Mouse (Mus musculus) cerebellum, adult 8-10 months (tissue): Measurements from ENCODE around the gene Ezr.

Source experiments
- DNase-seq: peaks from one replicate; pipeline ENCODE4 v3.0.0; 2022

Ezr gene

GRCm38 (mm10) chr17:6782611-6783005, at the start of gene Ezr:
TSS of gene Ezr (minus strand) at chr17:6782784.
- DNase-seq = peak; percentile 71

DNA sequence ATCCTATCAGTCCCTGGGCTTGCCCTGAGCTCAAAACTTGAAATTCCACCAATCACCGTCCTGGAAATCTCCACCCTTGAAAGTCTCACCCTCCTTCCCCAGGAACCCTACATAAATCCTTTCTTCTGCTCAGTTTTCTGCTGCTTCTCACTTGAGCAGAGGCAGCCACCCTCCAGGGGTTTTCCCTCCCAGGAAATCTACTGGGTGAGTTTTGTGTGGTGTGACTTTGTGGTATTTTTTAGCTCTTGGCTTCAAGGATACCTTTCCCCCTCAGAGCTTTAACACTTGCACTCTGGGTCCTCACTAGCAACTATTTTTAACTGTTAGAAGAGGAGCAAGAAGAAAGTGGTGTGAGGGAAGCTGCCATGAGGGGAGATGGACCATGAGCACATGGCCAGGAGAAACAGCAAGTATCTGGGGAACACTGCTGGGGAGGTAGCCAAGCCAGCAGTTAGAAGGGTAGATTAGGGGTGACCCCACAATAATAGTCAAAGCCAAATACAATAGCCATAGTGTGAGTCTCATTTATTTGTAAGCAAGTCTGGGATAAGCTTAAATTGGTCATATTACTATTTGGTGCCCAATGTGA, 47.5 kb upstream of the Ezr start:
- DNase-seq = no peak

DNA sequence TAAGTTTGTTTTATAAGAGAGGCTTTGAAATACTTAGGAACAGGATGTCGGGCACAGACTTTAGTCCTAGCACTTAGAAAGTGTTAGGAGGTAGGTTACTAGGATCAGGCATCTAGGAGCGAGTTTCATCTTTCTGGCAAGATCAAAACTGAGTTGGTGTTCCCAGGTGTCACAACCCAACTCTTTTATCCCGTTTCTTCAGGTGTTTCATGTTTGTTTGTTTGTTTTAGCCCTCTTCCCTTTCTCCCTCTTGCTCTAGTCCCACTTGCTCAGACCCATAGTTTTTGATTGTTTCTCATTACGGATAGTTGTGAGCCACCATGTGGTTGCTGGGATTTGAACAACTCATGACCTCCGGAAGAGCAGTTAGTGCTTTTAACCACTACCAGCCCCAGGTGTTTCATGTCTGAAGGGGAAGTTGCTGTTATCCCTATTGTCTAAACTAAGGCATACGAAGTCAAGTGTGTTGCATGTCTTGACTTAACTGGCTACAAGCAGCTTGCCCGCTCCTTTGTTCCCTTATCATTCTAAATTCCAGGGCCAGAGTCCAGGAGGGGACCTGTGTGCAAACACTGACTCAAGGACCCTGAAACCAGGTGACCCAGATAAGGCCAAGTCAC, 46.1 kb upstream of the Ezr start:
- no peak for DNase-seq

DNA sequence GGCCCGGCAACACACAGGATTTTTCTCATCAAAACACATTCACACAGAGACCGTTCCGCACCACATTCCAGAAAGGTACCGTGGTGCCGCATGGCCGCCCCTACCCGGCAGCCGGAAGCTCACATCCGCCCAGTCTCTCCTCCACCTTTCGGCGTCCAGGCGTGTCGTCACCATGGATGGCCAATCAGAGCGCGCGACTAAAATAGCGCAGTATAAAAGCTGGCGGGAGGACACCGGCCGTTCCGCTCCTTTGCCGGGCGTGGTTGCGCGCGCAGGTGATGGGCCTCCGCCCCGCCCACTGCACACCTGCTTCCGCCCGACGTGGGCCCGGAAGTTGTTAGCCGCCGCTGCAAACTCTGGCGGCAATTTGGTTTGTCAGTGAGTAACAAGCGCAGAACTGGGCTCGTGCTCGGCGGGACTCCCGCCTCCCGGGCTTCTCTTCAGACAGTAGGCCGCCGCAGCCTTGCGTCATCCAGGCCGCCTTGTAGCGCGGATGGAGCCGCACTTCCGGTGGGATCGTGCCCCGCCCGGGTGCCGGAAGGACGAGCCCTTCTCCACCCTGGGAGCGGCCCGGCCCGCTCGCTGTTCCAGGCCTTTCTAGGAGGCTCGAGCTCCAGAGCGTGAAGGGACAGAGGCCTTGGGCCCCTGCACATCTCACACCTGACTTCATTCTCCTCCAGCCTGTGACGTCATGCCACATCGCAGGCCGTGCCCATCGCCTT, 45.3 kb upstream of the Ezr start:
- peak; percentile 96 for DNase-seq

DNA sequence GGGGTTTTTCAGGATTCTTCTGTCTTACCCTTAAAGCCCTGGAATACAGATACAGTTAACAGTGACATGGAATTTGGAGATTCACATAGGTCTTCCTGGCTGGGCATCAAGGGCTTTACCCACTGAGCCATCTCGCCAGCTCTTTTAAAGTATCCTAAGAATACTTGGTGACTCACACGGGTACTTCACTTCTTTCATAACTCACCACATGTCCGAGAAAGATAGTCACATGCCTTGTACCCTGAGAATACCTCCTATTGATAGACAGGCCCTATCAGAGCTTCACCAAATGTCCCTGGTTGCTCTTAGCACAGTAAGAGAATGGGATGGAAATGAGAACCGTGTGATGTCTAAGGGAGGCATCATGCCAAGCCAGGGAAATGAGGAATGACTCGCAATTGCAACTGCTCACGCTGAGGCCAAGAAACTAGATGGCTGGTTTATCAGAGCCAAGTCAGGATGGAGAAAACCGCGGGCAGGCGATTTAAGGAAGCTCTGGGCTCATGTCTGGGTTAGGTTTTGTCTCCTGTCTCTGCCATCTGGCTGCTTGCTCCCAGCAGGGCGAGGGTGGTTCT, 44.7 kb upstream of the Ezr start:
- DNase-seq = no peak

- no peak for DNase-seq
Measured at GRCm38 (mm10) chr17:6816796-6817195, 34.2 kb upstream of the Ezr start.

- no peak for DNase-seq
Measured at GRCm38 (mm10) chr17:6816151-6816550, 33.6 kb upstream of the Ezr start.

DNA sequence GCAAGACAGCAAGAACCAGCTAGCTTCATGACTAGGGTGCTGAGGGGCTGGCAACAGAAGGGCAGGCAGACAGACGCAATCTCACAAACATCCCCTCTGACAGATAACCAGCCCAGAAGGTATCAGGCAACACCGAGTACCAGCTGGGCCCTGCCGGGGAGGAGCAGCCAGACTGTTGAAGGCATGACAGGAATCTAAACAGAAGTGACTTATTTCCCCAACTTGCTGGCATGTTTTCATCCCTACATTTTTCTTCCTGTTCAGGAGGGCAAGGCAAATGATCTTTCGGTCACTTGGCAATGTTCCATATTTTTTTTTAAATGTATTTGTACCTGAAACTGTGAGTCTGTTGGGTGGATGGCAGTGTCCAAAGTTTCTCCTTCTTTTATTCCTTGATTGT, 32.1 kb upstream of the Ezr start:
- no peak for DNase-seq

DNA sequence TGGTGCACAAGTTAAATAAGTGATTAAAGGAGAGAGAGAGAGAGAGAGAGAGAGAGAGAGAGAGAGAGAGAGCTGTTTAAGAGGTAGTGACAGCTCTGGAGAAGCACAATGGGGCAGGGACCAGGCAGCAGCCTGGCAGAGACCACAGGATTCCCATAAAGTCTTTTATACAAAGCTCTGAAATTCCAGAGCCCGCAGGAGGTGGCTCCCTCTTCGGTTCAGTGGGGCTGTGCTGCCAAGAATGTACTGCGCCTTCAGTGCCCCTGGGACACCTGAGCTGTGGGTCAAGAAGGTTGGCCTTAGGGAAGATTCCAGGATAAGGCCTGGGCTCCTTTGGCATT, 30.2 kb upstream of the Ezr start:
- DNase-seq = no peak

- DNase-seq = no peak
Measured at GRCm38 (mm10) chr17:6811931-6812850, 29.6 kb upstream of the Ezr start.

- no peak for DNase-seq
Measured at GRCm38 (mm10) chr17:6809331-6809730, 26.7 kb upstream of the Ezr start.

GRCm38 (mm10) chr17:6808521-6809165, 26.1 kb upstream of the Ezr start:
- no peak for DNase-seq

DNA sequence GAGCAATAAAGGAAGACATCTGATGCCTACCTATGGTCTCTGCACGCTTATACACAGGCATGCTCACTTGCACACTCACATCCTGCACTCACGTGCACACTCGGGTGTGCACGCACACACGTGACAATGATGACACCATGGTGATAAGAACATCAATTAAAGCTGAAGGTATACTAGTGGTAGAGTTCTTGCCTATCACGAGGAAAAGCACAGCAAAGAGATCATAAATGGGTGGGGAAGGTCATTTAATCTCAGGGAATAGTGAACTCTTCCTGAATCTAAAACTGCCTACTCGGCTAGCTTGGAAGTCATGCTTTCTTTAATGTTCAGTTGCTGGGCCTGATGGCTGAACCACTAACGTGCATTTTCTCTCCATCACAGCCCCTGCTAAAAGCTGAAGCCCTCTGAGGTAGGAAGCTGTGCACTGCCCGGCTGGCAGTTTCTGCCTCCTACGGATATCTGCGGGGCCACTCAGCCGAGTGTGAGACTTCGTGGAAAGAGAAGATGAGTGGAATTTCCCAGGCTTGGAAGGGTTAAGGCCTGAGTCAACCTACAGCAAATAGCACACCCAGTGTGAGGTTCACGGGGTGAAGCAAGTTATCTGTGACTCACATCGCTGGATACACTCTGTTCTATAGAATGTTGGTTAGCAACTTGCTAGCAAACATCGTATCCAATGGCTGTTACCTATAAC, 25.4 kb upstream of the Ezr start:
- no peak for DNase-seq

DNA sequence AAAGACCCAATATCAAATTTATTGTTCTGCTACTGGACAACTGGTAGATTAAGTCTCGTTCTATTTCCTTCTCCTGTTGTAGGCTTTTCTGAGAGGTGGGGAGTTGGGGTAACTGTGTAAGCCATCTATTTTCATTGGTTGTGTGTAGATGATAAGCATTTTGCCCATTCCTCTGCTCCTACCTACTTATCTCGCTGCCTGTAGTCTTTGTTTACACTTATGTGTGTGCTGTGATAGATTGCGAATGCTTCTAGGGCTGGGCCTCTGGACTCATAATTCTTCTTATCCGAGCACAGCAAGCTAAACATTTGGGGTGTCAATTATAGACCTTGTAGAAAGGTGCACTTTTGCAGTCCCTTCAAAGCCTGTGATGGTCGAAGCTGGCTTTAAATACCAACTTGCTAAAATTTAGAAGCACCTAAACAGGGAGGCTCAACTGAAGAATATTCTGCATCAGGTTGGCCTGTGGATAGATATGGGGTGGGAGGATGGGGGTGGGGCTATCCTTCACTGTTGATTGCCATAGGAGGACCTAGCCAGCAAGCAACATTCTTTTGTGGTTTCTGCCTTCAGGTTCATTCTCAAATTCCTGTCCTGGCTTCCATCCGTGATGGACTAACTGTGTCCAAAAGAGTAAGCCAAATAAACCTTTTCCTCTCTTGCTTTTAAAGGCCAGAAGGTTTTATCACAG, 22.4 kb upstream of the Ezr start:
- DNase-seq = no peak

DNA sequence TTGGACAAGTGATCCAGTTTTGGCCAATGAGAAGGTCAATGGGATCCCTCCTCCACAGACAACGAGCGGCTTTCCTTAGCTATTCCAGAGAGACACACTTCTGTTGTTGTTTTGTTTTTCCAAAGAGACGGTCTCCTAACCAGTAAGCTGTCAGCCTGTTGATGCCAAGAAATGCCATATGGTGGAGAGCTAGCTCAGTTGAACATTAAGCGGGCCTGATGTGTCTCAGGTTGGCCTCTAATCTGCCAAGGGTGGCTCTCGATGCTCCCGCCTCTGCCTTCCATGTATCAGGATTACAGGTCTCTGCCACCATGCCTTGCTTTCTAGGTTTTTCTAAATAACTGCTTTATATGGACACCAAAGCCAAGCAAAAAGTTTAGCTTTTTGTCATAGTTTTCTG, 21.5 kb upstream of the Ezr start:
- DNase-seq = no peak

DNA sequence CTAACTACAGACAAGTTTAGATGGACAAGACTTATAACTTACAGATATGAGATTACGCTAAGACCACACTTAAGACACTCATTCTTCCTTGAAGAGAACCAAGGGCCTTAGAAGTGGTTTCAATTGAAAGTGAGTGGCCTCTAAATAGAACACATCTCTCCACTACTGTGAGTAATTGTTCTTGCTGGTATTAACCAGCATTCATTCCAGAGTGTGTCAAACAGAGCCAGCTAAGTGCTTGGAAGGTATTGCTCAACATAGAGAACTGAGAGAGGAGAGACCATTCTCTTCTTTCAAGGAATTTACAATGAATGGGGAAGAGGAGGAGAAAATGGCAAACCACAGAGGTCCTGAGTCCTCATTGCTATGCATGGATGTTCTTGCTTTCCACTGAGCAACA, 21.0 kb upstream of the Ezr start:
- no peak for DNase-seq

- no peak for DNase-seq
Measured at GRCm38 (mm10) chr17:6798392-6799061, 15.9 kb upstream of the Ezr start.

GRCm38 (mm10) chr17:6797471-6797870, 14.9 kb upstream of the Ezr start:
- no peak for DNase-seq

GRCm38 (mm10) chr17:6794160-6794751, 11.7 kb upstream of the Ezr start:
- DNase-seq = no peak

GRCm38 (mm10) chr17:6789581-6790118, 7.1 kb upstream of the Ezr start:
- peak; percentile 48 for DNase-seq
